Mouse (Mus musculus): ENCODE measurements at regions not wholly inside any gene's neighbourhood (a gene's known extent, or its start where the extent isn't known, plus 50 kb on each side); places are given as distances from the start of the nearest gene placed in this dataset.

- no peak for TF ChIP-seq EP300 (IDR thresholded peaks at IDR 0.05; ENCODE audit: low read depth)
- TF ChIP-seq CTCF (IDR thresholded peaks at IDR 0.05; ENCODE audit: low read depth) = no peak
These were observed 170.2 kb upstream of the Dyrk2 start for GRCm38 (mm10) chr10:119040205-119040604.
